Mouse (Mus musculus) forebrain, postnatal 0 days (tissue): ENCODE measurements around the gene Ube2e3. TPM values are rescaled to one million over a fixed set of nuclear protein-coding genes. Genes with fewer than 3 reads are reported as not detected.

Experiments used
- ATAC-seq: fragments of 200-750 bp; cut with Nextera tagmentation; 2 replicates; pipeline ENCODE4 v1.8.0; 2017; ENCODE audit warnings: mild to moderate bottlenecking, moderate library complexity
- DNase-seq: peaks from one replicate; pipeline ENCODE4 v3.0.0-alpha.2; 2015
- H3K27ac ChIP-seq: fragments of 300-500 bp; sonication (generic); 2 replicates; pipeline ENCODE4 v1.5.1; 2014; ENCODE audit warnings: low read depth, mild to moderate bottlenecking, antibody characterized with exemption, low read length, moderate library complexity, mixed read lengths
- H3K27me3 ChIP-seq: fragments of 300-500 bp; sonication (generic); 2 replicates; pipeline ENCODE4 v1.6.1; 2014; ENCODE audit warnings: mild to moderate bottlenecking, low read length, mixed read lengths; ENCODE audit not compliant: insufficient read depth
- H3K36me3 ChIP-seq: fragments of 300-500 bp; sonication (generic); 2 replicates; pipeline ENCODE4 v1.6.1; 2014; ENCODE audit warnings: mild to moderate bottlenecking, moderate library complexity; ENCODE audit not compliant: insufficient read depth
- H3K4me1 ChIP-seq: fragments of 300-500 bp; sonication (generic); 2 replicates; pipeline ENCODE4 v1.6.1; 2014; ENCODE audit warnings: antibody characterized with exemption; ENCODE audit not compliant: insufficient read depth
- H3K4me2 ChIP-seq: fragments of 300-500 bp; sonication (generic); 2 replicates; pipeline ENCODE4 v1.6.1; 2014; ENCODE audit warnings: low read depth, mild to moderate bottlenecking, moderate library complexity
- H3K4me3 ChIP-seq: fragments of 300-500 bp; sonication (generic); 2 replicates; pipeline ENCODE4 v1.5.1; 2014; ENCODE audit warnings: low read depth, low read length, mixed read lengths
- H3K9ac ChIP-seq: fragments of 300-500 bp; sonication (generic); 2 replicates; pipeline ENCODE4 v1.6.1; 2014; ENCODE audit warnings: mild to moderate bottlenecking
- H3K9me3 ChIP-seq: fragments of 300-500 bp; sonication (generic); 2 replicates; pipeline ENCODE4 v1.6.1; 2016; ENCODE audit warnings: low read length
- CTCF ChIP-seq: sonication (generic); IDR thresholded peaks from 2 replicates; pipeline ENCODE4 v1.5.1; 2016; ENCODE audit warnings: antibody characterized with exemption, control low read depth, low read depth
- WGBS: fragments of 180-500 bp; shearing (Covaris S2); extraction: QIAGEN DNeasy Blood & Tissue Kit; methylation state at CpG from one replicate; pipeline ENCODE4 v1.1.7; 2014; 5-methylcytosine and 5-hydroxymethylcytosine counted together
- polyA plus RNA-seq: library from polyadenylated mRNA; unstranded; fragments of >200 nt; fragmentation: Nextera tagmentation; extraction: Ambion mirVana; gene quantifications from 2 replicates; pipeline ENCODE4 v1.2.1, GENCODE M21; 2015
- total RNA-seq: library from RNA; depleted of rRNA; stranded (reverse); fragments of >200 nt; gene quantifications from 2 replicates; pipeline ENCODE4 v1.2.3, GENCODE M21; 2014

Ube2e3 gene
- total and polyA plus RNA-seq, 2 experiments from 2014 or later: 226 to 248 TPM

DNA sequence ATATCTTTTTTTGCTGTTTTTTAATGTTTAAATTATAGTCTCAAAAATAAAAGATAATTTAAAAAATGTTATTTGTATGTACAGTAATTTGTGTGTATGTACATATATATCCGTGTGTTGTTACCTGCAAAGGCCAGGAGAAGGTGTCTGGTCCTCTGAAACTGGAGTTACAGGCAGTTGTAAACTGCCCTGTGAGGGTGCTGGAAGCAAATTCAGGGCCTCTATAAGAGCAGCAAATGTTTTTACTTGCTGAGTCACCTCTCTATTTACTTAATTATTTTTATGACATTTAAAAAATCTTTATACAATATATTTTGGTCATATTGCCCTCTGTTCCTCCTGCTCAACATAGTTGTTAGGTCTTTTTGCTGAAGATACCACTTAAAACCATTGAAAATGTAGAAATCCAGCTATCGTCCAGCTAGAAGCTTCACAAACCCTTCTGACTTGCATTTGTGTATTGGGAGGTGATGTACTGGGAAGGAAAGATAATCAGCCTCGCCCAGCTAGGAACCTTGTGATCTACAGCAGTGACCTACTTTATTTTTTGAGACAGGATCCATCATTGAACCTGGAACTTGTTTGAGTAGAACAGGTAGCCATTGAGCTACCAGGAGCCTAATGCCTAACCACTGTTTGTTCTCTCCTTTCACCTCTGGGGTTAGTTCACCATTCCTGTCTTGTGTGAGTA is 15.0 kb downstream of the Ube2e3 start:
- Histone ChIP-seq H3K4me1 (no peaks in the 10 kb centered on the region), H3K27me3 (no peaks in the 10 kb centered on the region), H3K9ac (no peak overlapping the region), H3K9me3 (no peaks in the 10 kb centered on the region), H3K27ac (no peak overlapping the region), H3K4me2 (no peak overlapping the region), H3K36me3 (no peaks in the 10 kb centered on the region), H3K4me3 (no peak overlapping the region)
- DNase-seq (no peak), ATAC-seq (no peak)
- no peak for TF ChIP-seq CTCF
- 91% methylated on average over 3 of the region's 3 CpGs for WGBS

DNA sequence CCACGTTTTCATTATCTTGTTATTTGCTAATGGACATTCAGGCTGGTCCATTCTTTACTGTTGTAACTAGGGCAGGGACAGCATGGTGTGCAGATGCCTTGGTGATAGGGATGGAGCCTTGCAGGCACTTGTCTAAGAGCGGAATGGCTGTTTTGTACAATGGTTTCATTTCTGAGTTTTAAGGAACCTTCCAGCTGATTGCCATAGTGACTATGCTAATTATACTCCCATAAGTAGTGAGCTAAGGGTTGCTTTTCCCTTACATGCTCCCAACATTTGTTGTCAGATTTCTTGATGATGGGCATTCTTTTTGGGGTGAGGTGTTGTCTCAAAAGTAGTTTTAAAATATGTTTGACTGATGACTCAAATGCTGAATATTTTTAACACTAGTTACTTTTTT is 18.5 kb downstream of the Ube2e3 start:
- Histone ChIP-seq H3K4me2 (no peak overlapping the region), H3K36me3 (no peaks in the 10 kb centered on the region), H3K4me3 (no peak overlapping the region), H3K27ac (no peak overlapping the region), H3K9me3 (no peaks in the 10 kb centered on the region), H3K9ac (no peak overlapping the region), H3K4me1 (no peaks in the 10 kb centered on the region), H3K27me3 (no peaks in the 10 kb centered on the region)
- no peak for DNase-seq
- TF ChIP-seq CTCF: no peak
- ATAC-seq: no peak
- 64% methylated on average over 2 of the region's 2 CpGs for WGBS

GRCm38 (mm10) chr2:78888190-78888589 is 20.3 kb downstream of the Ube2e3 start:
- no peak for TF ChIP-seq CTCF
- Histone ChIP-seq H3K9ac (no peak overlapping the region), H3K4me2 (no peak overlapping the region), H3K4me1 (no peaks in the 10 kb centered on the region), H3K9me3 (no peaks in the 10 kb centered on the region), H3K4me3 (no peak overlapping the region), H3K27me3 (no peaks in the 10 kb centered on the region), H3K36me3 (no peaks in the 10 kb centered on the region), H3K27ac (no peak overlapping the region)
- ATAC-seq (no peak), DNase-seq (no peak)
- 49% methylated on average over 3 of the region's 3 CpGs for WGBS

DNA sequence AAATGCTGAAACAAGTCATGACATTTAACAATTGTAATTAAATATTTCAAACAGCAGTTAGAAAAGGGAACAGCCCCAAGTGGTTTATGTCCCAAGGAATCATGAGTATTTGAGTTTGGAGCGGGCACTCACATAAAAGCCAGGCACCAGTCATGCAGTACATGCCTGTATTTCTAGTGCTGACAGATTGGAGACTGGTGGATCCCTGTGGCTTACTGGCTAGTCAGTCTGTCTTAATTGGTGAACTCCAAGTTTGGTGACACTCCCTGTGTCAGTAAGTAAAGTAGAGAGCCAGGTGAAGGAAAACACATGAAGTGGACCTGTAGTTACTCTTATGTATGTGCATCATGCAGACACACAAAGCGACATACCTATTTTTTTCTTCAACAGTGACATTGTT is 27.3 kb downstream of the Ube2e3 start:
- Histone ChIP-seq H3K27ac (no peak overlapping the region), H3K4me3 (no peak overlapping the region), H3K36me3 (no peaks in the 10 kb centered on the region), H3K9me3 (no peaks in the 10 kb centered on the region), H3K9ac (no peak overlapping the region), H3K4me1 (no peaks in the 10 kb centered on the region), H3K4me2 (no peak overlapping the region), H3K27me3 (no peaks in the 10 kb centered on the region)
- DNase-seq (no peak), ATAC-seq (no peak)
- 93% methylated on average over 2 of the region's 2 CpGs for WGBS
- no peak for TF ChIP-seq CTCF

- Histone ChIP-seq H3K4me1 (peaks cover 7% of the 10 kb centered on the region; the same call in 1 of the 2 replicates), H3K9ac (no peak overlapping the region), H3K27ac (no peak overlapping the region), H3K36me3 (no peaks in the 10 kb centered on the region), H3K9me3 (no peaks in the 10 kb centered on the region), H3K4me3 (no peak overlapping the region), H3K4me2 (no peak overlapping the region), H3K27me3 (no peaks in the 10 kb centered on the region)
- 45% methylated on average over 3 of the region's 3 CpGs for WGBS
- ATAC-seq: no peak
- DNase-seq: peak; percentile 14
- TF ChIP-seq CTCF: no peak
Observed at GRCm38 (mm10) chr2:78905916-78906315, 38.0 kb downstream of the Ube2e3 start.

GRCm38 (mm10) chr2:78911516-78911915 is 43.6 kb downstream of the Ube2e3 start:
- Histone ChIP-seq H3K9me3 (no peaks in the 10 kb centered on the region), H3K4me3 (no peak overlapping the region), H3K4me1 (no peaks in the 10 kb centered on the region), H3K36me3 (0 out of 2 replicates have a peak, but pooled peaks cover 6% of the 10 kb centered on the region), H3K27me3 (no peaks in the 10 kb centered on the region), H3K27ac (no peak overlapping the region), H3K9ac (no peak overlapping the region), H3K4me2 (no peak overlapping the region)
- DNase-seq (no peak), ATAC-seq (no peak)
- no peak for TF ChIP-seq CTCF

- TF ChIP-seq CTCF: no peak
- no peak for ATAC-seq
- H3K9ac ChIP-seq: no peak overlapping the region
- H3K4me1 ChIP-seq: no peaks in the 10 kb centered on the region
- H3K36me3 ChIP-seq: 0 out of 2 replicates have a peak, but pooled peaks cover 6% of the 10 kb centered on the region
- WGBS: 86% methylated on average over 2 of the region's 2 CpGs
- no peaks in the 10 kb centered on the region for H3K9me3 ChIP-seq
- H3K27ac ChIP-seq: no peak overlapping the region
- DNase-seq: no peak
- no peaks in the 10 kb centered on the region for H3K27me3 ChIP-seq
- no peak overlapping the region for H3K4me3 ChIP-seq
- no peak overlapping the region for H3K4me2 ChIP-seq
Observed at GRCm38 (mm10) chr2:78914861-78915260, 46.9 kb downstream of the Ube2e3 start.
